Mouse (Mus musculus) urinary bladder, adult 2 months (tissue): Measurements from ENCODE around the gene Mrpl19. TPM values are rescaled to one million over a fixed set of nuclear protein-coding genes. Genes with fewer than 3 reads are reported as not detected.

Source experiments
- DNase-seq: peaks from one replicate; pipeline ENCODE4 v3.0.0; 2022; ENCODE audit warnings: low spot score
- polyA plus RNA-seq: library from polyadenylated mRNA; depleted of rRNA; stranded (reverse); fragments of >200 nt; gene quantifications from 2 replicates; pipeline ENCODE4 v1.2.3, GENCODE M21; 2012; rRNA removed

Gene Mrpl19
- polyA plus RNA-seq, 1 experiment: 11.0 TPM

DNA sequence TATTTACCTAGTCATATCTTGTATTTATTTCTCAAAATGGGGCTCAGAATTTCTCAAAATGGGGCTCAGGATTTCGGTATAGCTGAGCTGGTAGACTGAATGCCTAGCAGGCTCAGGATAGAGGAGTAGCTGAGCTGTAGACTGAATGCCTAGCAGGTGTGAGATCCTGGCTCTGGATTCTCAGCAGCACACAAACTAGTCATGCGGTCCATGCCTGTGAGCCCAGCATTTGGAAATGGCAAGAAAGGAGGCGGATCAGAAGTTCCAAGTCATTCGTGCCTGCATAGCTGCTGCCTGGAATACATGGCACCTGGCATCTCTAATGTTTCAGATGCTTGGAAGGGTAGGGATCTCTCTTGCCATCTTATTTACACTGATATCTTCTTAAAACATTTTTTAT is 36.4 kb downstream of the Mrpl19 start:
- no peak for DNase-seq

DNA sequence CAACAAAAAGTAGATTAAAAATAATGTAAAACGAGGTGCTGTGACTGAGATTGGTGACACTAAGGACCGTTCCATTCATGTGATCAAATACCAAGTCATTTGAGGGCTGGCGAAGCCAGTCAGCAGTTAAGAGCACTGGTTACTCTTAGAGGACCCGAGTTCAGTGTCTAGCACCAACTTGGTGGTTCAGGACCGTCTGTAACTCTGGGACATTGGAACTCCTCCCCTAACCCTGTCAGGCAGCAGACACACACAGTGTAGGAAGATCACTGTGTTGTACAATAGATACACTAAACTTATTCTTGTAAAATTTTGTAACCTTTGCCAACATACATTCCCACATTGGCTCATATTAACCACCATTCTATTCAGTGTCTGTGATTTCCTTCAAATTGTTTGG is 41.5 kb downstream of the Mrpl19 start:
- DNase-seq: no peak

DNA sequence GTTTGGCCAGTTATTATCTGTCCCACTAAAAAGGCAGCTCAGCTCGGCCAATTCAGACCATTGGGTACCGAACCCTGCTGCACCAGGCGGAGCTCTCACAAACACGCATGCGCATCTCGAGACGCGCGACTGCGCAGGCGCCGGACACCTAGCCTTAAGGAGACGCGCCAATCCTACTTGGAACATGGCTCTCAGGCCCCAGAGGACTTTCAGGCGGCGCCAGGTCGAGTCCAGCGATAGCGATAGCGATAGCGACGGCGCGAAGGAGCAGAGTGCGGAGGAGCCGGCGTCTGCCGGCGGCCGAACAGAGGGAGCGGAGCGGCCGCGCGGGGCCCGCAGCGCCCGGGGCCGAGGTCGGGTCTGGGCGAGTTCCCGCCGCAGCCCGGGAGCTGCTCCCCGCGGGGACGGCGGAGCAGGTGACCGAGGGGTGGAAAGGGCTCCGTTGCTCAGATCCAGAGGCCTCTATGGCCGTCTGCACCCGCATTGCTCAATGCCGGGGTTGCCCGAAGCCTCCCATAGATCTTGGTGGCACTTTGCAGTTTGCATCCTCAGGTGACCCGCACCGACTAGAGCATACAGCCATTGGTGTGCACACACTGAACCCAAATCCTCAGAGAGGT is 42.1 kb downstream of the Mrpl19 start, which contains the start of gene Gcfc2:
TSS of gene Gcfc2 (plus strand) at position 147 of the 620 bp plus-strand sequence.
- peak; percentile 98 for DNase-seq

DNA sequence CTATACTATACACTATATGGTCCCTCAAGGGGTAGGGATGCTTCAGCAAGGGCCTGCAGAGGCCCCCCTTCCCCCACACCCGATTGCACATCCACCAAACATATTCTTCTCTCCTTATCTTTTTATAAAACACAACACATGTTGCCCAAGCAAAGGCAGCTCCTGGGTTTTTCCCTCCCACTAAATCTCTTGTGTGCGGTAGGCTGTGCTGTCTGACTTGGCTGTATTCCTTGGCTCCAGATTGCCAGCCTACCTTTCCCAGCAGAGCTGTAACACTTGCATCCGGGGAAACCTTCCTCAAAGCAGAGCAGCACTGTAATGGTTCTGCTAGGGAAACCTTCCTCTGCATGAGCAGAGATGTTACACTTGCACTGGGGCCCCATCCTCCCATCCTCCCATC is 53.6 kb downstream of the Mrpl19 start:
- no peak for DNase-seq

DNA sequence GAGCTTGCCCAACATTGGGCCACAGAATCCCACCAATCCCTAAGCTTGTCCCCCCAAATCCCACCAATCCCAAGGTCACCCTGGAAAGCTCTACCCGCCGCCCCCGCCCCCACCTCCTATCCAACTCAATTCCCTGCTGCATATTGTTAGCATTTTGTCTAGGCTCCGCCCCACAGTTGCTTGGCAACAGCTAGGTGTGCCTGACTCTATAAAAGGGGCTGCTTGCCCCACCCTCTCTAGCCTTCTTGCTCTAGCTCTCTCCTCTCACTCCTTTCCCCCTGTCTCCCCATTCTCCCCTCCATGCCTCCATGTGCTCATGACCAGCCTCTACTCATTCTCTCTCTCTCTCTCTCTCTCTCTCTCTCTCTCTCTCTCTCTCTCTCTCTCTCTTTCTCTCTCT is 54.0 kb downstream of the Mrpl19 start:
- no peak for DNase-seq

DNA sequence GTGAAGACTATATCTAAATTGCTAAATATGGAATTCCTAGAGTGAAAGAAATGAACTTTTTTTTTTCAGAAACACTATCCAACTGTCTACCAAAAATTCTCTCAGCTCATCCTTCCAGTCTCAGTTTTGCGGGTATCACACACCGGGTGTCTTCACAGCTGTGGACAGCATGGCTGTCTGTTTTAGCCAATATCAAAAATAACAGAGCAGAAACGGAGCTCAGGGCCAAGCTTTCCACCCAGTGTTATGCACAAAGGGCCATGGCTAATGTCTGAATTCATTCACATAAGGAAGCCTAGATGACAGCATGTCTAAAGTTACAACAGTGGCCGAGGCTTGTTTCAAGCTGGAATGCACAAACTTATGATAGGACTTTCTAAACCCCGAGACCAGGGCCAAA is 54.5 kb downstream of the Mrpl19 start:
- no peak for DNase-seq

DNA sequence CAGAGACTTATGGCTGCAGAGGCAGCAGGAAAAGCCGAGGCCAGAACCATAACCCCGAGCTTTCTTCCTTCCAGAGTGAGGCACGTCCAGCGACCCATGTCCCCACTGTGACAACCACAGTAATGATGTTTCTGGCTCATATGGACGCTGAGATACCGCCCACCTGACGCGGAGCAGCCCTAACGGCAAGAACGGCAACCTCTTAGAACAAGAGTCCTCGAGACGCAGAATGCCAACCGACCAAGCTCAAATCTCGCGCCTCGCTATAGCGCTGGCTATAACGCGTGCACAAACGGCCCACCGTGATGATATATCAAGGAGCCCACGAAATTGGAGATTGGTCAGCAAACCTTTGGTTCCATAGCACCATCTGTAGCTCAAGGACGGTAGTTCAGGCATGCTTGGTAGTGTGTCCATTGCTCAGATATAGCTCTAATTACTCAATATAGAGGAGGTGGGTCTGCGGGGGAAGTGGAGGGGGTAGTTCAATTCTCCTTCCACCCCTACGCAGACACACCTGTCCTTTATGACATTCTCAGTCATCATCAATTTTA is 55.4 kb downstream of the Mrpl19 start:
- DNase-seq: no peak

Other genes with a start within 250 kb of the Mrpl19 start
- 7.3 and 8.5 TPM in 2 replicates for gene Gcfc2, start 42.3 kb downstream of the Mrpl19 start, polyA plus RNA-seq
- 10.6 and 12.3 TPM in 2 replicates for gene Eva1a, start 75.1 kb upstream of the Mrpl19 start, polyA plus RNA-seq